Mouse (Mus musculus) thymus, adult 2 months (tissue): ENCODE measurements around the gene Sppl2b.

Experiments used
- CTCF ChIP-seq: fragments of 200-500 bp; IDR thresholded peaks from 2 replicates; pipeline ENCODE4 v1.5.1; 2012; ENCODE audit warnings: mild to moderate bottlenecking, control low read depth, low read length, moderate library complexity, borderline replicate concordance; ENCODE audit not compliant: control insufficient read depth, poor library complexity, insufficient read depth; ENCODE audit errors: extremely low read depth
- POLR2A ChIP-seq: fragments of 200-500 bp; IDR thresholded peaks from 2 replicates; pipeline ENCODE4 v1.6.1; 2012; ENCODE audit warnings: mild to moderate bottlenecking, low read length, control low read depth, moderate library complexity; ENCODE audit not compliant: control insufficient read depth, poor library complexity, insufficient read depth; ENCODE audit errors: extremely low read depth

- TF ChIP-seq CTCF (no peak), POLR2A (no peak)
These were observed 31.8 kb upstream of the Sppl2b start for GRCm38 (mm10) chr10:80823316-80823715.
